Mouse (Mus musculus): ENCODE results near the gene Rbfox2. TPM values are rescaled to one million over a fixed set of nuclear protein-coding genes. Genes with fewer than 3 reads are reported as not detected.

The Rbfox2 gene
- polyA plus RNA-seq, 1 experiment from 2014 or later = 69.4 TPM

GRCm38 (mm10) chr15:77213829-77214228, 93.0 kb downstream of the Rbfox2 start:
- no peaks in the 10 kb centered on the region for H3K36me3 ChIP-seq
- ATAC-seq (ENCODE audit: insufficient number of reproducible peaks, low FRiP score, low TSS enrichment, low read depth) = no peak

DNA sequence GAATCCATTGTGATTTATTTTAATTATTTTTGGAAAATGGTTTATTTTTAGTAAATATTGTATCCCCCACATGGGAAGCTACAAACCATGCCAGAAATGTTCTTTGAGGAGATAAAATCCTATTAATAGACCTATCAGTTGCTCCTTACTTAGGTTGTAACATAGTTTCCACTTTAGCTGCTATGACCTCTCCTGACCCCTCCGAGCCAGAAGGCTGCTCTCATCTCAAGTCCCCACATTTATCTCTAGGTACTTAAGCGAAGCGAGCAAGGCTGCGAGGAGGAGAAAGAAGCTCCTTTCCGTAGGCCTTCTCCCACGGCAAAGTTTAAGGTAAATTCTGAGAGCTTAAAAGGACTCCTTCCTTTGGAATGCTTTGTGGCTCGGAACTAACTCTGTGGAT, 94.0 kb downstream of the Rbfox2 start:
- H3K27ac ChIP-seq (replicated peaks) = peak overlapping the region; percentile 31; the same call in 1 of the 2 replicates
- no peak for ATAC-seq (ENCODE audit: insufficient number of reproducible peaks, low FRiP score, low TSS enrichment, low read depth)
- WGBS = 46% methylated on average over 7 of the region's 7 CpGs

More at GRCm38 (mm10) chr15:77213829-77214228, 93.0 kb downstream of the Rbfox2 start:
- Histone ChIP-seq H3K4me3 (replicated peaks) (no peak overlapping the region), H3K4me1 (peaks cover 60% of the 10 kb centered on the region), H3K27ac (replicated peaks) (peak overlapping the region; percentile 85), H3K9me3 (replicated peaks) (no peaks in the 10 kb centered on the region), H3K27me3 (no peaks in the 10 kb centered on the region), H3K9ac (no peak overlapping the region), H3K4me2 (replicated peaks) (0 out of 2 replicates have a peak overlapping the region, but pooled peaks have one; percentile 3)
- 27% methylated on average over 5 of the region's 5 CpGs for WGBS

GRCm38 (mm10) chr15:77212217-77212757, 94.5 kb downstream of the Rbfox2 start:
- Histone ChIP-seq H3K4me1 (peaks cover 51% of the 10 kb centered on the region), H3K4me3 (replicated peaks) (no peak overlapping the region), H3K9ac (no peak overlapping the region), H3K27ac (replicated peaks) (no peak overlapping the region; the same call in 1 of the 2 replicates), H3K4me2 (replicated peaks) (no peak overlapping the region), H3K27me3 (no peaks in the 10 kb centered on the region), H3K36me3 (no peaks in the 10 kb centered on the region), H3K9me3 (replicated peaks) (no peaks in the 10 kb centered on the region)
- WGBS = 52% methylated on average over 4 of the region's 4 CpGs
- no peak for ATAC-seq (ENCODE audit: insufficient number of reproducible peaks, low FRiP score, low TSS enrichment, low read depth)

More for the DNA sequence above, 94.0 kb downstream of the Rbfox2 start:
- H3K4me3 ChIP-seq (replicated peaks) = no peak overlapping the region
- H3K9ac ChIP-seq = no peak overlapping the region
- no peak overlapping the region for H3K4me2 ChIP-seq (replicated peaks)
- H3K9me3 ChIP-seq (replicated peaks) = no peaks in the 10 kb centered on the region
- no peaks in the 10 kb centered on the region for H3K27me3 ChIP-seq
- H3K36me3 ChIP-seq = no peaks in the 10 kb centered on the region
- peaks cover 55% of the 10 kb centered on the region for H3K4me1 ChIP-seq

DNA sequence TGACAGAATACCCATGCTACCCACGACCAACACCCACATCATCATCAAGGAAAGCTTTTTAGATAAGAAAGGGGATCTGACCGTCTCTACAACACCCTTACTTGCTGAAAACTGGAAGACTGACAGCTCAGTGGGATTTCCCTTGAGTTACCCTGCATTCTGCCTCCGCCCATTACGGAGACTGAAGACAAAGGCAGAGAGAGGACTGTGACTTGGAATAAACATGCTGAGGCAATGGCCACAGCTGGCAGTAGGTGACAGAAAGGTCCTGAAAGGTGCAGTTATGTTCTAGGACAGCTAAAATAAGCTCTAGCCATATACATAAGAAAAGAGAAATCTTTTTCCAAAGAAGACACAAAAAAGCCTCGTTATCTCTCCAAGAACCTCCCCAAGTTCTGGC, 99.8 kb downstream of the Rbfox2 start:
- Histone ChIP-seq H3K4me3 (replicated peaks) (no peak overlapping the region), H3K27me3 (no peaks in the 10 kb centered on the region), H3K27ac (replicated peaks) (no peak overlapping the region), H3K4me1 (peaks cover 36% of the 10 kb centered on the region), H3K9ac (no peak overlapping the region), H3K9me3 (replicated peaks) (no peaks in the 10 kb centered on the region), H3K36me3 (no peaks in the 10 kb centered on the region), H3K4me2 (replicated peaks) (no peak overlapping the region)
- no peak for ATAC-seq (ENCODE audit: insufficient number of reproducible peaks, low FRiP score, low TSS enrichment, low read depth)
- WGBS = 78% methylated on average over 5 of the region's 5 CpGs

DNA sequence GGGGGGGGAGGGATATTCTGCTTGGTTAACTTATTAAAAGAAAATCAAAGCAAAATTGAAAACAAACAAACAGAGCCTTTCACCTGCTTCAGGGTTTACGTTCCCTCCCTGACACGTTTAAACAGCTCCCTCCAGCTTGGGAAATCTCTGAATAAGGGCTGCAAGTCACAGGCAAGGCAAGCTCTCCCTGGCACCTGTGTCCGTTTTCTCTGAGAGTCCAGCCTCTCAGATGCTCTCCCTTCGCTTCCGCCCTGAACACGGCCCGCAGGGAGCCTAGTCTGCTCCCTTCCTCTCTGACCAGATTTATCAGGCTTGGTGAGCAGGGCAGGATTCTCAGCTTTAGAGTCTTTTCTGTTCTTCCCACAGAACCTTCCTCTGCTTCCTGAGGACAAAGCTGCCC, 101.9 kb downstream of the Rbfox2 start:
- Histone ChIP-seq H3K4me2 (replicated peaks) (no peak overlapping the region), H3K9ac (no peak overlapping the region), H3K9me3 (replicated peaks) (no peaks in the 10 kb centered on the region), H3K27me3 (no peaks in the 10 kb centered on the region), H3K4me3 (replicated peaks) (no peak overlapping the region), H3K36me3 (no peaks in the 10 kb centered on the region), H3K27ac (replicated peaks) (peak overlapping the region; percentile 55), H3K4me1 (peaks cover 37% of the 10 kb centered on the region)
- no peak for ATAC-seq (ENCODE audit: insufficient number of reproducible peaks, low FRiP score, low TSS enrichment, low read depth)
- 51% methylated on average over 7 of the region's 7 CpGs for WGBS

DNA sequence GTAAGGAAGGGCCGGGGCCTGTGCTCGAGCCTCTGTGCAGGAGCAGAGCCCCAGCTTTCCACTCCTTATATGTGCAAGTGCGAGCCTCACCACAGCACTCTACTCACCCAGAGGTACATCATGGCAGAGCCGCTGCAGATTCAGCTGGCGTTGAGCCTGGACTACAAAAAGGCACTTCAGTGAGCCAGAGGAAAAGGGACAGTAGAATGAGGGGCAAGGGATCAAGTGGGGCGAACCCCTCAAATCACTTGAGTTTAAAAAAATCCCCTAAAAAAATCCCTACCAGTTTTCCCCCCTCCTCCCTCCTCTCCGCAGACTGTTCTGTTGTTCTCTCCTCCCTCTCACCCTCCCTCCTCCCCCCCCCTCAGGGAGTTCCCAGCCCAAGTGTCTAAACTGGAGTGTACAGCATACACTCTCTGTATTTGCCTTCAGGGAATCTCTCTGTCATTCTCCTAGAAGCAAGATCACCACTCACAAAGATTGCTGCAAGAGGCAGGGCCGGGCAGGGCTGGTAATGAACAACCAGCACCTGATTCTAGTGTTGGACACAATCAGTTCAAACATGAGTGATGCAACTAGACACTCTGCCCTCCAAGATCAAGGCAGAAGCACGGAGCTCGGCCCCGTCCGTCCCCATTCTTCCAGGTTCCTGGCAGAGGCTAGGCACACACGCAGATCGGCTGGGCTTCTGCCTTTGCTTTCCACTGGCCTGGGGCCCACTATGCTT, 103.4 kb downstream of the Rbfox2 start:
- no peaks in the 10 kb centered on the region for H3K36me3 ChIP-seq
- H3K27ac ChIP-seq (replicated peaks) = peak overlapping the region; percentile 65
- no peaks in the 10 kb centered on the region for H3K9me3 ChIP-seq (replicated peaks)
- H3K4me1 ChIP-seq = peaks cover 35% of the 10 kb centered on the region
- H3K27me3 ChIP-seq = no peaks in the 10 kb centered on the region
- 31% methylated on average over 14 of the region's 14 CpGs for WGBS
- H3K4me3 ChIP-seq (replicated peaks) = no peak overlapping the region
- no peak overlapping the region for H3K4me2 ChIP-seq (replicated peaks)
- no peak overlapping the region for H3K9ac ChIP-seq
- ATAC-seq (ENCODE audit: insufficient number of reproducible peaks, low FRiP score, low TSS enrichment, low read depth) = peak; percentile 27; the same call in 1 of the 2 replicates

- ATAC-seq (ENCODE audit: insufficient number of reproducible peaks, low FRiP score, low TSS enrichment, low read depth) = no peak
- H3K4me3 ChIP-seq (replicated peaks) = no peak overlapping the region
- 71% methylated on average over 3 of the region's 3 CpGs for WGBS
- H3K4me2 ChIP-seq (replicated peaks) = no peak overlapping the region
- peak overlapping the region; percentile 65 for H3K27ac ChIP-seq (replicated peaks)
- H3K27me3 ChIP-seq = no peaks in the 10 kb centered on the region
- peaks cover 35% of the 10 kb centered on the region for H3K4me1 ChIP-seq
- no peaks in the 10 kb centered on the region for H3K36me3 ChIP-seq
- H3K9ac ChIP-seq = no peak overlapping the region
- no peaks in the 10 kb centered on the region for H3K9me3 ChIP-seq (replicated peaks)
These were observed 103.9 kb downstream of the Rbfox2 start for GRCm38 (mm10) chr15:77202881-77203254.

DNA sequence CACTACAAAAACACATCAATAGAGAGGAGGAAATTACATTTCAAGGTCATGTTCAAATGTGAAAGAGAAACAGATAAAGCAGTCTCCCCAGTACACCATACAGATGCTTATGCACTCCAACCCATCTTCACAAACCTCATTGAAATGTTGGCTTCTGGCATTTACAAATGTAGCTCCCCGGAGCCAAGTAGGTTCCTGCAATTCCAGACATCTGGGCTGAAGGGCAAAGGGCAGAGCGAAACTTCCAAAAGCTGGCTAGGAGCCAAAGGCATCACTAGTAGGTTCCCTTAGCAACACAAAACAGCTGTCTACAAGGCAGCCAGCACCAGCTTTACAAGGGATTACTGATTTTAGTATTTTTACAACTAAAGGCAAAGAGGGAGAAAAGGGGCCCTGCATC, 104.6 kb downstream of the Rbfox2 start:
- Histone ChIP-seq H3K27ac (replicated peaks) (no peak overlapping the region), H3K36me3 (no peaks in the 10 kb centered on the region), H3K27me3 (no peaks in the 10 kb centered on the region), H3K4me2 (replicated peaks) (no peak overlapping the region), H3K9me3 (replicated peaks) (no peaks in the 10 kb centered on the region), H3K4me1 (peaks cover 38% of the 10 kb centered on the region), H3K9ac (no peak overlapping the region), H3K4me3 (replicated peaks) (no peak overlapping the region)
- ATAC-seq (ENCODE audit: insufficient number of reproducible peaks, low FRiP score, low TSS enrichment, low read depth) = no peak
- WGBS = 8% methylated on average over 2 of the region's 2 CpGs

DNA sequence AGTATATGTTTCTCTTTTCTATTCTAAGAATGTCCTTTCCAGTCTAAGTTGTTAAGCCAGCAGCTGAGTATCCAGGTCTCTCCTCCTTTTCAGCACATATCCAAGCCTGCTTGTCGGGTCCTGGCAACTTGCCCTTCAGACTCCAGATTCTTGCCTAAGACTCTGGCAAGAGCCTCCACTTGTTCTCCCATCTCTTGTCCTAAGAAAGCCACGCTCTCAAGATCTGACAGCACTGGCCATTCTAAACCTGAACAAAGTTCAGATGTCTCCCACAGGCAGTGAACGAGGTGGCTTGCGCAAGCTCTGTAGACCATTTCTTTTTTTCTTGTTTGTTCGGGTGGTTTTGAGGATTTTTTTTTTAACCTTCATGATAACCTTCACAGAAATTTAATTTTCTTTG, 110.0 kb downstream of the Rbfox2 start:
- peaks cover 32% of the 10 kb centered on the region for H3K4me1 ChIP-seq
- no peaks in the 10 kb centered on the region for H3K36me3 ChIP-seq
- no peaks in the 10 kb centered on the region for H3K9me3 ChIP-seq (replicated peaks)
- H3K9ac ChIP-seq = no peak overlapping the region
- no peak overlapping the region for H3K4me2 ChIP-seq (replicated peaks)
- no peak overlapping the region for H3K4me3 ChIP-seq (replicated peaks)
- WGBS = 70% methylated on average over 5 of the region's 5 CpGs
- ATAC-seq (ENCODE audit: insufficient number of reproducible peaks, low FRiP score, low TSS enrichment, low read depth) = no peak
- no peaks in the 10 kb centered on the region for H3K27me3 ChIP-seq
- H3K27ac ChIP-seq (replicated peaks) = no peak overlapping the region

DNA sequence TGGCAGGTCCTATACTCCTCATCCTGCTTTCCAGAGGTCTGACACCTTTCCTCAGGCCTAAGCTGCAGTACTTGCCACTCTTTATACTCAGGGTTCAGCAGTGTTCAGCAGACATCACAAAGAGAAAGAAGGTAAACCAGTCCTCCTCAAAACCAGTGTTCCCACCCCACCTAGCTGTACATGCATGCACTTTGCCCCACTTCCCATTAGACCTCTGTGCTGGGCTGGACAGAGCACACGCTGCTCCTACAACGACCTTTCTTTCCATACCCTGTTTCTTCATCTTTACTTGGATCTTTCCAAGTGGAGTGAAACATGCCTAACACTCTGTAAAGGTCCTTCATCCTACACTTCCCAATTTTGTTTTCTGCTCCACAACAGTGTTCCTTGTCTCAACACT, 110.8 kb downstream of the Rbfox2 start:
- H3K4me2 ChIP-seq (replicated peaks) = no peak overlapping the region
- peaks cover 32% of the 10 kb centered on the region for H3K4me1 ChIP-seq
- no peaks in the 10 kb centered on the region for H3K9me3 ChIP-seq (replicated peaks)
- no peak overlapping the region for H3K9ac ChIP-seq
- H3K27ac ChIP-seq (replicated peaks) = no peak overlapping the region
- ATAC-seq (ENCODE audit: insufficient number of reproducible peaks, low FRiP score, low TSS enrichment, low read depth) = no peak
- WGBS = 85% methylated on average over 2 of the region's 2 CpGs
- no peak overlapping the region for H3K4me3 ChIP-seq (replicated peaks)
- no peaks in the 10 kb centered on the region for H3K27me3 ChIP-seq
- no peaks in the 10 kb centered on the region for H3K36me3 ChIP-seq

DNA sequence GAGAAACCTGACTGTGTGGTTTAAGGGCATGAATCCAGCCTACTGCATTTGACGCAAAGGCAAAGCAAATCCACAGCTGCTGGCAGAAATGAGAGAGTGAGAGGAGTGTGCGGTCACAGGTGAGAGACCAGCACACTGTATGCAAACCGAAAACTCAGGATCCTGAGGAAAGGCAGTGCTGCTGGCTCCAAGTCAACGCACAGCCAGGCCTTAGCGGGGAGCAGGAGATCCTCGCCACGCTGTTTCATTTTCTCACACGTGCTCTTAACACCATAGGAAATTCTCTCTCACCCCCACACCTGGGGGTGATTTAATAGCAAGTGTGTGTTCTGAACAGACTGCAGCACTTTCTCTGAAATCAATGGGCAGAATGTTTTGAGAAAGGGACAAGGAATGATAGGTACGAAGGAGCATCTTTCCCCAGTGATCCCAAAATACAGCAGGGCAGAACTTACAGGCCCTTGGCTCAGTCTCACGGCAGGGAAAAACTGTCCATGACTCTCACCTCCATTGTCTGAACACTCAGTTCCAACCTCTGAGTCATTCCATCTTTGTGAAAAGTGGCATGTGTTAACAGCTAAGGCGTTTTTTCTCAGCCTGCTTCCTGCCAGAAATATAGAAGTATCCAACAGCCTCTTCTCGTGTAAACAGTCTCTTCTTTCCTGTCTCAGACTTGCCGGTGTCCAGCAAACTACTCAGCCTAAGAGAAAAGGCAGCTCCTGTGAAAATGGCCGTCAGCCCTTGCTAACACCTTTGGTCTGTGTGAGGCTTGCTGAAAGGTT, 114.5 kb downstream of the Rbfox2 start:
- H3K27ac ChIP-seq (replicated peaks) = peak overlapping the region; percentile 65
- H3K27me3 ChIP-seq = no peaks in the 10 kb centered on the region
- no peak overlapping the region for H3K4me2 ChIP-seq (replicated peaks)
- no peaks in the 10 kb centered on the region for H3K36me3 ChIP-seq
- ATAC-seq (ENCODE audit: insufficient number of reproducible peaks, low FRiP score, low TSS enrichment, low read depth) = no peak
- peaks cover 27% of the 10 kb centered on the region for H3K4me1 ChIP-seq
- WGBS = 61% methylated on average over 14 of the region's 14 CpGs
- no peak overlapping the region for H3K4me3 ChIP-seq (replicated peaks)
- H3K9ac ChIP-seq = no peak overlapping the region
- H3K9me3 ChIP-seq (replicated peaks) = no peaks in the 10 kb centered on the region

Measured in embryonic facial prominence, embryonic 15.5 days (tissue).